In genomic region chr4:72150460-72151131, GRCm38 (mm10) we compare ENCODE assay signal across 25 mouse cellular contexts. TPM values are rescaled to one million over a fixed set of nuclear protein-coding genes. Genes with fewer than 3 reads are reported as not detected.
DNase-seq lines count a peak whose midpoint lies in the region; ATAC-seq and TF ChIP-seq lines count a peak whose summit lies in the region.
"Had no signal": no experiment of that assay in that cellular context is flagged by ENCODE, and none has a peak within 500 bp of the region (broad histone marks: within the 10 kb centered on the region; RNA-seq: fewer than 3 reads in every experiment).

No protein-coding gene starts in this region.

- no peaks in the 10 kb centered on the region for H3K9me3 ChIP-seq in embryonic facial prominence, embryonic 14.5 days (ENCODE audit: control insufficient read depth, low read length)
- no peaks in the 10 kb centered on the region for H3K9me3 ChIP-seq in embryonic facial prominence, embryonic 10.5 days
- H3K9me3 ChIP-seq in lung, embryonic 16.5 days (ENCODE audit: control insufficient read depth, low read length): no peaks in the 10 kb centered on the region
- no peaks in the 10 kb centered on the region for H3K9me3 ChIP-seq in forebrain, postnatal 0 days (ENCODE audit: low read length)
- H3K9me3 ChIP-seq: embryonic facial prominence, embryonic 13.5 days; forebrain, embryonic 13.5 days; heart, embryonic 15.5 days; hindbrain, embryonic 15.5 days; limb, embryonic 10.5 days; liver, embryonic 15.5 days; midbrain, embryonic 12.5 days; neural tube, embryonic 15.5 days had no signal

- no peak overlapping the region for H3K27ac ChIP-seq in embryonic facial prominence, embryonic 14.5 days (replicated peaks; ENCODE audit: low read depth, low read length)
- H3K27ac ChIP-seq in embryonic facial prominence, embryonic 10.5 days (replicated peaks): no peak overlapping the region
- H3K27ac ChIP-seq in lung, embryonic 16.5 days (ENCODE audit: low read length): no peak overlapping the region
- H3K27ac ChIP-seq in forebrain, postnatal 0 days (ENCODE audit: low read depth, low read length): no peak overlapping the region
- H3K27ac ChIP-seq: embryonic facial prominence, embryonic 13.5 days; forebrain, embryonic 13.5 days; gastrocnemius, adult 2 months; heart, embryonic 15.5 days; hindbrain, embryonic 15.5 days; limb, embryonic 10.5 days; liver, embryonic 15.5 days; midbrain, embryonic 12.5 days; neural tube, embryonic 15.5 days had no signal

- 49% methylated on average over 4 of the region's 4 CpGs for WGBS in embryonic facial prominence, embryonic 14.5 days
- 57% methylated on average over 4 of the region's 4 CpGs for WGBS in embryonic facial prominence, embryonic 10.5 days
- 15% methylated on average over 4 of the region's 4 CpGs for WGBS in lung, embryonic 16.5 days
- WGBS in lung, adult 2 months: 44% methylated on average over 4 of the region's 4 CpGs
- WGBS in forebrain, postnatal 0 days: 41% methylated on average over 4 of the region's 4 CpGs

- H3K4me2 ChIP-seq in embryonic facial prominence, embryonic 14.5 days (ENCODE audit: low read depth, low read length): no peak overlapping the region
- H3K4me2 ChIP-seq in lung, embryonic 16.5 days (ENCODE audit: low read depth, low read length): 0 out of 2 replicates have a peak overlapping the region, but pooled peaks have one; percentile 17
- H3K4me2 ChIP-seq in forebrain, postnatal 0 days (ENCODE audit: low read depth): no peak overlapping the region
- H3K4me2 ChIP-seq: embryonic facial prominence, embryonic 13.5 days; forebrain, embryonic 13.5 days; heart, embryonic 15.5 days; hindbrain, embryonic 15.5 days; liver, embryonic 15.5 days; midbrain, embryonic 12.5 days; neural tube, embryonic 15.5 days had no signal

- peaks cover 7% of the 10 kb centered on the region; the same call in 1 of the 2 replicates for H3K36me3 ChIP-seq in embryonic facial prominence, embryonic 14.5 days (ENCODE audit: control insufficient read depth, insufficient read depth, low read length)
- H3K36me3 ChIP-seq in embryonic facial prominence, embryonic 10.5 days (replicated peaks): peaks cover 37% of the 10 kb centered on the region
- H3K36me3 ChIP-seq in lung, embryonic 16.5 days (ENCODE audit: control insufficient read depth, insufficient read depth, low read length): no peaks in the 10 kb centered on the region; the same call in 1 of the 2 replicates
- H3K36me3 ChIP-seq in forebrain, postnatal 0 days (ENCODE audit: insufficient read depth): 0 out of 2 replicates have a peak, but pooled peaks cover 4% of the 10 kb centered on the region
- H3K36me3 ChIP-seq: heart, embryonic 15.5 days; liver, embryonic 15.5 days; midbrain, embryonic 12.5 days; neural tube, embryonic 15.5 days had no signal

- H3K9ac ChIP-seq in embryonic facial prominence, embryonic 14.5 days (ENCODE audit: low read depth, low read length): no peak overlapping the region
- no peak overlapping the region for H3K9ac ChIP-seq in lung, embryonic 16.5 days (ENCODE audit: low read length)
- H3K9ac ChIP-seq in forebrain, postnatal 0 days: no peak overlapping the region
- H3K9ac ChIP-seq: embryonic facial prominence, embryonic 13.5 days; forebrain, embryonic 13.5 days; heart, embryonic 15.5 days; hindbrain, embryonic 15.5 days; liver, embryonic 15.5 days; midbrain, embryonic 12.5 days; neural tube, embryonic 15.5 days had no signal

- H3K4me3 ChIP-seq in embryonic facial prominence, embryonic 14.5 days (ENCODE audit: low read depth, low read length): no peak overlapping the region
- no peak overlapping the region for H3K4me3 ChIP-seq in embryonic facial prominence, embryonic 10.5 days
- no peak overlapping the region for H3K4me3 ChIP-seq in lung, embryonic 16.5 days (ENCODE audit: low read length)
- H3K4me3 ChIP-seq in lung, adult 2 months (replicated peaks; ENCODE audit: extremely low read depth, low read depth, low read length): no peak overlapping the region
- no peak overlapping the region for H3K4me3 ChIP-seq in forebrain, postnatal 0 days (ENCODE audit: low read depth, low read length)
- H3K4me3 ChIP-seq: embryonic facial prominence, embryonic 13.5 days; forebrain, embryonic 13.5 days; gastrocnemius, adult 2 months; heart, embryonic 15.5 days; hindbrain, embryonic 15.5 days; limb, embryonic 10.5 days; liver, embryonic 15.5 days; midbrain, embryonic 12.5 days; neural tube, embryonic 15.5 days had no signal

- DNase-seq in embryonic facial prominence, embryonic 14.5 days (ENCODE audit: low spot score): peak; percentile 70
- no peak for DNase-seq in embryonic facial prominence, embryonic 10.5 days (ENCODE audit: low spot score)
- DNase-seq in lung, adult 2 months: no peak
- DNase-seq in lung, postnatal 10 days: peak; percentile 10
- DNase-seq in thymus, adult 18-20 months: no peak
- no peak for DNase-seq in forebrain, postnatal 0 days
- DNase-seq: adrenal gland, adult 2 months; cerebellum, adult 11-12 months; cerebellum, postnatal 10 days; gastrocnemius, adult 2 months; heart, postnatal 36 days; kidney, adult 2 months; kidney, postnatal 14 days; liver; right cerebral cortex, postnatal 14 days; thymus, postnatal 4 days had no signal

- H3K27me3 ChIP-seq in embryonic facial prominence, embryonic 14.5 days (replicated peaks; ENCODE audit: control insufficient read depth, insufficient read depth, low read length): no peaks in the 10 kb centered on the region
- no peaks in the 10 kb centered on the region for H3K27me3 ChIP-seq in embryonic facial prominence, embryonic 10.5 days (replicated peaks; ENCODE audit: low read depth, poor library complexity, severe bottlenecking)
- H3K27me3 ChIP-seq in lung, embryonic 16.5 days (ENCODE audit: control insufficient read depth, insufficient read depth, low read depth, low read length): no peaks in the 10 kb centered on the region
- H3K27me3 ChIP-seq in forebrain, postnatal 0 days (ENCODE audit: insufficient read depth, low read length): no peaks in the 10 kb centered on the region
- H3K27me3 ChIP-seq: embryonic facial prominence, embryonic 13.5 days; forebrain, embryonic 13.5 days; hindbrain, embryonic 15.5 days; liver, embryonic 15.5 days; midbrain, embryonic 12.5 days; neural tube, embryonic 15.5 days had no signal

- ATAC-seq in embryonic facial prominence, embryonic 14.5 days (ENCODE audit: low read depth): peak; percentile 64; the same call in 1 of the 2 replicates
- peak; percentile 66 for ATAC-seq in lung, embryonic 16.5 days (ENCODE audit: low read depth)
- ATAC-seq in forebrain, postnatal 0 days: no peak
- ATAC-seq: forebrain, embryonic 13.5 days had no signal

- H3K4me1 ChIP-seq in embryonic facial prominence, embryonic 14.5 days (ENCODE audit: control insufficient read depth, insufficient read depth, low read length): no peaks in the 10 kb centered on the region
- peaks cover 22% of the 10 kb centered on the region for H3K4me1 ChIP-seq in embryonic facial prominence, embryonic 10.5 days
- H3K4me1 ChIP-seq in lung, embryonic 16.5 days (replicated peaks; ENCODE audit: control insufficient read depth, insufficient read depth, low read length): peaks cover 15% of the 10 kb centered on the region
- peaks cover 9% of the 10 kb centered on the region for H3K4me1 ChIP-seq in lung, adult 2 months (ENCODE audit: control insufficient read depth, insufficient read depth, low read length)
- H3K4me1 ChIP-seq in forebrain, postnatal 0 days (ENCODE audit: insufficient read depth): 0 out of 2 replicates have a peak, but pooled peaks cover 3% of the 10 kb centered on the region
- H3K4me1 ChIP-seq: heart, embryonic 15.5 days; limb, embryonic 10.5 days; liver, embryonic 15.5 days had no signal

- TF ChIP-seq CTCF in lung, adult 2 months (IDR thresholded peaks at IDR 0.05; ENCODE audit: insufficient read depth, low read length): no peak
- TF ChIP-seq CTCF in forebrain, postnatal 0 days (IDR thresholded peaks at IDR 0.05; ENCODE audit: low read depth): no peak

- no peak for TF ChIP-seq POLR2A in lung, adult 2 months (IDR thresholded peaks at IDR 0.05; ENCODE audit: borderline replicate concordance, extremely low read depth, low read depth, low read length)

RNA-seq across cellular contexts. Expression of gene Tle1, which starts 50.1 kb away (rescaled TPM):
- polyA plus RNA-seq in embryonic facial prominence, embryonic 14.5 days (2014; fragmentation: Nextera tagmentation; extraction: Ambion mirVana): 28.3 and 31.3 TPM in 2 replicates
- polyA plus RNA-seq in embryonic facial prominence, embryonic 10.5 days (2016; fragmentation: Nextera tagmentation; extraction: Ambion mirVana): 33.7 and 34.0 TPM in 2 replicates
- polyA plus RNA-seq in lung, embryonic 16.5 days (2015; fragmentation: Nextera tagmentation; extraction: Ambion mirVana): 15.4 and 15.7 TPM in 2 replicates
- 36.2 and 53.1 TPM in 2 replicates for polyA plus RNA-seq in lung, adult 2 months (2012; rRNA removed)
- total RNA-seq in forebrain, postnatal 0 days (2014; rRNA removed): 76.8 and 83.0 TPM in 2 replicates
- polyA plus RNA-seq in forebrain, postnatal 0 days (2015; fragmentation: Nextera tagmentation; extraction: Ambion mirVana): 27.4 and 28.8 TPM in 2 replicates

Comparison
In these comparisons a context has a peak if more than half of its experiments do, and no peak if none do; other contexts are left out.
1. DNase-seq: peak in embryonic facial prominence, embryonic 14.5 days (single experiment) and lung, postnatal 10 days (single experiment); none in embryonic facial prominence, embryonic 10.5 days (single experiment), lung, adult 2 months (single experiment), thymus, adult 18-20 months (0 of 2) and forebrain, postnatal 0 days (single experiment).